Mouse (Mus musculus): ENCODE results near the gene Otud7a. TPM values are rescaled to one million over a fixed set of nuclear protein-coding genes. Genes with fewer than 3 reads are reported as not detected.

Otud7a gene
- polyA plus RNA-seq, 2 experiments from 2014 or later: not detected

GRCm38 (mm10) chr7:63719183-63719944 lies 274.8 kb downstream of the Otud7a start:
- ATAC-seq: no peak

- ATAC-seq: no peak
Observed at GRCm38 (mm10) chr7:63720682-63721081, 276.1 kb downstream of the Otud7a start.

GRCm38 (mm10) chr7:63725040-63725729 lies 280.6 kb downstream of the Otud7a start:
- no peak for ATAC-seq

DNA sequence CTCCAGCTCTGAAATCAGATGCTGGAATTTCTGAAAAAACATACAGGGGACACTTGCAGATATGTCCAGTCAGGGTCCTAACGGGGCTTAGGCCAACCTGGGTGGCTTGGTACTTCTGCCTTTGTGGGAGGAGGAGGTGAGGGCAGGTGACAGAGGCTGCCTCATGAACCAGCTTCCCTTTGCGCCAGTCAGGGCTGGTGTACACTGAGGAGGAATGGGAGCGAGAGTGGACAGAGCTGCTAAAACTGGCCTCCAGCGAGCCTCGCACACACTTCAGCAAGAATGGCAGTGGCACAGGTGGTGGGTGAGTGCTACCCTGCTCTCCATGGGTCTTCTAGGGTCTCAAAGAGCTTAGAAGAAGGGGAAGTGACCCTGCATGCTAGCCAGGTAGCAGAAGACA lies 285.1 kb downstream of the Otud7a start:
- ATAC-seq: no peak

- no peak for ATAC-seq
Observed at GRCm38 (mm10) chr7:63730012-63730411, 285.5 kb downstream of the Otud7a start.

DNA sequence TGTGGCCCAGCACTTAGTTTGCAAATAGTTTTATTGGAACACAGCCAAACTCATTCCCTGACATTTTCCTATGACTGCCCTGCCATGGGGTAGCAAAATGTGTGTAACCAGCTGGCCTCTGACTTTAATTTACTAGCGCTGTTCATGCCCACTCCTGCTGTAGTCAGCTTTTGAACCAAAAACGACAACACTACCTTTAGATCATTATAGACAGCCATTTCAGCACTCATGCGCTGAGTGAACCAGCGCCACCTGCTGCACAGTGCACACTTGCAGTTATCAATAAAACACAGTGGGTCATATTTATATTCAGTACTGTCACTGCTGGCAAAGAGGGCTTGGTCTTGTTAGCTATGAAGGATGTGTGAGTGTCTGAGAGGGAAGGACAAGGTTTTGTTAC lies 293.2 kb downstream of the Otud7a start:
- no peak for ATAC-seq

DNA sequence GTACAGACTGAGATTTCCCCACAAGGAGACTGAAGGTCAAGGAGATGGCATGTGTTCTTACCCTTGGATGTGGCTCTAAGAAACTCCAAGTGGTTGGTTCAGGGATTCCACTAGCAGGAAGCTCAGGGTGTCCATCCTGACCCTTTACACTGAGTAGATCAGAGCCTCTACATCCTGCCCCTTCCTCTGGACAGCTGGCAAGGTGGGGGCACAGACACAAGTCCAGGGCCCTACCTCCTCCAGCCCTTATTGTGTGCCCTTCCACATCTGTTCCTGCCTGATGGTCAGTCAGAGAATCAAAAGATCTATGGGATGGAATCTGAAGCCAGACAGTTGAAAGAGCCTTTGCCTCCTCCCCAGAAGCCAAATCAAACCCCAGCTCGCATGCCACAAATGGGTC lies 293.6 kb downstream of the Otud7a start:
- ATAC-seq: no peak

DNA sequence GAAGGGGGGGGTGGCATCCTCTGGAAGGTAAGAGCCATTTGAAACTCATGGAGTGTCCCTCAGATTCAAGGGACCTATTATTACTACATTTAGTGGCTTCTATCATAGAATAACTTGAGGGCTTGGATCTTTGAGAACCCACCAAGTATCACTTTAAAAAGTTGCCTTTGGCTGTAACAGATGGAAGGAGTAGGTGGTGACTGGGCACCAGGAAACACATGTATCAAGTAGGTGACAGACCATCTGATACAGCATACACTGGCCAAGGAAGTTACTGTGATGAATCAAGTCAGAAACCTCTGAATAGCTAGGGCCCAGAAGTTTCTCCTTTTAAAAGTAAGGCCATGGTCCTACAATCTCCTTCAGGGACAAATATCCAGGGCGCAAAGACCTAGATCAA lies 298.6 kb downstream of the Otud7a start:
- no peak for ATAC-seq

- ATAC-seq: no peak
Observed at GRCm38 (mm10) chr7:63752081-63752480, 307.5 kb downstream of the Otud7a start.

- ATAC-seq: peak; percentile 51
Observed at GRCm38 (mm10) chr7:63753274-63753751, 308.8 kb downstream of the Otud7a start.

GRCm38 (mm10) chr7:63754573-63755475 lies 310.3 kb downstream of the Otud7a start:
- ATAC-seq: peak; percentile 32

- ATAC-seq: peak; percentile 77
Observed at GRCm38 (mm10) chr7:63755476-63755948, 311.0 kb downstream of the Otud7a start.

DNA sequence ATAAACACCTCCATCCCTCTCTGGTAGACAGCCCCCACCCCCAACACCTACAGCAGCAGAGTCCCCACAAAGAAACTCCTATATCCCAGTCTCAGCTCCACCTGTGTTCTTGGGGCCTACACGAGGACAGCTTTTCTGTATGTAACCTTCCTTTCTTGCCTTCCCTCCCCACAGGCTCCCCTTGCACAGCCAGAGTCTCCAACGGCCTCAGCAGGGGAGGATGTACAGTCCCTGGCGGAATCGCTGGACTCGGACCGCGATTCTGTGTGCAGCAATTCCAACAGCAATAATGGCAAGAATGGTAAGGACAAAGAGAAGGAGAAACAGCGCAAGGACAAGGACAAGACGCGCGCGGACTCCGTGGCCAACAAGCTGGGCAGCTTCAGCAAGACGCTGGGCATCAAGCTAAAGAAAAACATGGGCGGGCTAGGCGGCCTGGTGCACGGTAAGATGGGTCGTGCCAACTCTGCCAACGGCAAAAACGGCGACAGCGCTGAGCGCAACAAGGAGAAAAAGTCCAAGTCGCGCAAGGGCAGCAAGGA lies 312.7 kb downstream of the Otud7a start:
- no peak for ATAC-seq

DNA sequence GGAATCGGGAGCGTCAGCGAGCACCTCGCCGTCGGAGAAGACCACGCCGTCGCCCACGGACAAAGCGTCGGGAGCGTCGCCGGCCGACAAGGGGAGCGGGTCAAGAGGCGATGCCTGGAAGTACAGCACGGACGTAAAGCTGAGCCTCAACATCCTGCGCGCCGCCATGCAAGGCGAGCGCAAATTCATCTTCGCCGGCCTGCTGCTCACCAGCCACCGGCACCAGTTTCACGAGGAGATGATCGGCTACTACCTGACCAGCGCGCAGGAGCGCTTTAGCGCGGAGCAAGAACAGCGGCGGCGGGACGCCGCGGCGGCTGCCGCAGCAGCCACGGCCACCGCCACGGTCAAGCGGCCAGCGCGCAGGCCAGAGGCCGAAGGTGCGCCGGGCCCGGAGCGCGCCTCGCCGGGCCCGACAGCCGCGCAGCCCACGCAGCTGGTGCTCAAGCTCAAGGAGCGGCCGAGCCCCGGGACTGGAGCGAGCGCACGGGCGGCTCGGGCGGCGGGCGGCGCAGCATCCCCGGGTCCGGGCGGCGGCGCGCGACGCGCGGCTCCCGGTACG lies 313.2 kb downstream of the Otud7a start:
- ATAC-seq: no peak

- no peak for ATAC-seq
Observed at GRCm38 (mm10) chr7:63758240-63758826, 313.8 kb downstream of the Otud7a start.

- ATAC-seq: no peak
Observed at GRCm38 (mm10) chr7:63759606-63760005, 315.1 kb downstream of the Otud7a start.

- ATAC-seq: no peak
Observed at GRCm38 (mm10) chr7:63762529-63762928, 318.0 kb downstream of the Otud7a start.

GRCm38 (mm10) chr7:63768398-63769029 lies 324.0 kb downstream of the Otud7a start:
- ATAC-seq: no peak

- no peak for ATAC-seq
Observed at GRCm38 (mm10) chr7:63773268-63773667, 328.7 kb downstream of the Otud7a start.

DNA sequence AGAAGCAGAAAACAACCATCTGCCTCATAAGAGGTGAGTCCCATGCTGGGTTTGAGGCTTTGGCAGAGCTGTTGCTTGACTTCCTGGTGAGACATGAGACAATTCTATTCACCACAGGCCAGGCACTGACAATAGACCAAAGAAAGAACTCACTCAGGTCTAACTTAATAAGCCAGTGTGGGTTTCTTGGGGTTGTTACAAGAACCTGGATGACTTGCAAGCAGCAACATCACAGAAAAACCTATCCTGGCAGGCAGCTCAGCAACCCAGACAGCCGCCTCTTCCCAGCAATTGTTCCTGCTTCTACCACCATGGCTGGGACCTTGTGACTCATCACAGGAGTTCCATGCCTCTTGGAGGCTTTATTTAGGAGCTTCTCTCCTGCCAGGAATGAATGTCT lies 329.7 kb downstream of the Otud7a start:
- ATAC-seq: no peak

- no peak for ATAC-seq
Observed at GRCm38 (mm10) chr7:63777328-63777727, 332.8 kb downstream of the Otud7a start.
